Mouse (Mus musculus) subcutaneous adipose tissue, adult 2 months (tissue): ENCODE measurements around the gene Inka2. TPM values are rescaled to one million over a fixed set of nuclear protein-coding genes. Genes with fewer than 3 reads are reported as not detected.

Experiments
- polyA plus RNA-seq: library from polyadenylated mRNA; depleted of rRNA; stranded (reverse); fragments of >200 nt; gene quantifications from 2 replicates; pipeline ENCODE4 v1.2.3, GENCODE M21; 2012; ENCODE audit warnings: low replicate concordance; rRNA removed

The Inka2 gene
- polyA plus RNA-seq, result 5.0 and 13.0 TPM in 2 replicates

GRCm38 (mm10) chr3:105704031-105705008 lies at the start of gene Inka2:
Gene Inka2 (plus strand): TSS chr3:105704599.

GRCm38 (mm10) chr3:105687324-105688060 lies 16.9 kb upstream of the Inka2 start, which contains the start of gene Ddx20:
Gene Ddx20 (minus strand): TSS chr3:105687574.

Other genes with a start within 250 kb of the Inka2 start
- gene Ddx20, start 17.0 kb upstream of the Inka2 start, polyA plus RNA-seq, result 3.9 and 14.5 TPM in 2 replicates
- gene Rap1a, start 96.7 kb downstream of the Inka2 start, polyA plus RNA-seq, result 9.7 and 19.3 TPM in 2 replicates
- gene Adora3, start 166.3 kb downstream of the Inka2 start, polyA plus RNA-seq, result 0.32 and 2.4 TPM in 2 replicates
- gene Tmigd3, start 166.3 kb downstream of the Inka2 start, polyA plus RNA-seq, result 0.60 and 1.8 TPM in 2 replicates
- gene I830077J02Rik, start 228.1 kb downstream of the Inka2 start, polyA plus RNA-seq, result 0.92 and 1.9 TPM in 2 replicates